Mouse (Mus musculus) testis, postnatal 10 days (tissue): ENCODE measurements around the gene Esm1.

Source experiments
- DNase-seq: peaks from one replicate; pipeline ENCODE4 v3.0.0; 2021; ENCODE audit warnings: low spot score

The Esm1 gene

DNA sequence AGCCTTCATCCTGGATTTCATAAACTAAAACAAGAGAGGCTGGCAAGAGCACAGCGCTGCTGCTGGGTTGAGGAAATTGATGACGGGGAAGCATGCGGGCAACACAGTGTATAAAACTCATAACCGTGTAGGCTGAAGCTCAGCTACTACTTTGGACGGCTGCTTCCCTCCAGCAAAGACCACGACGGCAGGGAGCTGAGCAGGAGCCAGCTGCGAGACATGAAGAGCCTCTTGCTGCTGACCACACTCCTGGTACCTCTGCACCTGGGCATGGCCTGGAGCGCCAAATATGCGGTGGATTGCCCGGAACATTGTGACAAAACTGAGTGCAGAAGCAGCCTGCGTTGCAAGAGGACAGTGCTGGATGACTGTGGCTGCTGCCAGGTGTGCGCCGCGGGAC lies at the start of gene Esm1:
TSS of gene Esm1 (plus strand) at position 36 of the 400 bp plus-strand sequence.
- no peak for DNase-seq

DNA sequence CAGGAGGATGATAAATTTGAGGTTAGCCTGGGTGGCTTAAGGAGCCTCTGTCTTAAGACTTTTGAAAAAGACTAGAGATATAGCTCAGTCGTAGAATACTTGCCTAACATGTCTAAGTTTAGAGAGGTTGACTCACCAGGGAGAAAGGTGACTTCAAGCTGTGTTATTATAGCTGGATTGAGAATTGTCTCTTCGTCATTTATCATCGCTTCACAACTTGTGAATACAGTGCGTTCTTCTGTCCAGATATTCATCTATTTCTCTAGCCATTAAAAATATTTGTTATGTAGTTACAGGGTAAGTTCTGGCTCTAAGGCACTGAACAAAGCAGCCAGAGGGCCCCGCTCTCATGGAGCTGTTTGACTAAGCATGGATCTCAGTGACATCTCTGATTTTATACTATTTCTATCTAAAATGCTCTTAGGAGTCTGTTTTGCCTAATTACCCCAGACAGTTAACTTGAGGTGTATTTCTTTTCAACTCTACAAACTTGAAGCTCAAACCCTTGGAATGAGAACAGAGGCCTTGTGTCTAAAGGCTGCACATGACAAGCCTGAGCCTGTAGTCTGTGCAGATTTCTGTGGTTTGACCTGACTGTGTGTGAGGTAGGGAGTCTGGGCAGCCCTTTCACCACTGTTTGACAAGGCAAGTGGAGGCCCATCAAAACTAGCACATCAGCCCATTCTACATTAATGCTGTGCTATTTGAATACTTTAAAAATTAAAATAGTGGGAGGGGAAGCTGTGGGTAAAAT lies 45.0 kb upstream of the Esm1 start:
- DNase-seq: no peak

DNA sequence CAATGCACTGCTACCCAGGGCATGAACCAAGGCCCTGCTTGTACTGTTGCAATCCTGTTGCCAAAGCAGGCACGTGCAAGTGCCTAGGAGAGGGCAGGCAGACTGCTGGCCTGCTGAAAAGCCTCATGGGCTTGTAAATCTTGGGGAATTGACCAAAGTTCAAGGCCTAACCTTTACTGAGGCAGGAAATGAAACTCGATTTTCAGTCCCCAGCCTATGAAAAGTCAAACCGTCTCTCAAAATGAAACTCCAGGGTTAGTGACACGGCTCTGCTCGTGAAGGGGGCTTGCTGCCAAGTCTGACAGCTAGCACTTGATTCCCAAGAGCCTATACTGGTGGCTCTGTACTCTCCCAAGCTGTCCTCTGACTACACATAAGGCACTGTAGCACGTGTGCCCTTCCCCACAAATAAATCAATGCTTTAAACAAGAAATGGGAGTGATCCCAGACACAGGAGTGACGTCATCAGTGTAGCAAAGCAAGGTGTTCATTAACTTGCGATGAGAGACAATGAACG lies 41.4 kb upstream of the Esm1 start:
- no peak for DNase-seq

DNA sequence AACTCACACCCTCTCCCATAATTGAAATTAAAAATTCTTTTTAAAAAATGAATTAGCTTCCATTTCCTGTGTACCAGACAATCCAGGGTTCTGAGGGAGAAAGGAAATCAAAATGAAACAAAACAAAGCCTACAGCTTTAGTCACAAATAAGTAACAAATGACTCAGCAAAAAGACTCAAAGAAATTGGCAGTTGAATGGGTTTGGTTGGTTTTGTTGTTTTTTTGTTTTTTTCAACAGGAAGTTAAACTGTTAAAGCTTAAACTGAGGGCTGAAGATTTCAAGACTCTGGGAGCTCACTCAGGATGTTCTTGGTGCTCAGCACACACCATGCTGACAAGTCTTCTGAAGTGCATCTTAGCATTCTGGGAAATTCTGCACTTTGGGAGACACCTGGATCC lies 39.2 kb upstream of the Esm1 start:
- DNase-seq: no peak

DNA sequence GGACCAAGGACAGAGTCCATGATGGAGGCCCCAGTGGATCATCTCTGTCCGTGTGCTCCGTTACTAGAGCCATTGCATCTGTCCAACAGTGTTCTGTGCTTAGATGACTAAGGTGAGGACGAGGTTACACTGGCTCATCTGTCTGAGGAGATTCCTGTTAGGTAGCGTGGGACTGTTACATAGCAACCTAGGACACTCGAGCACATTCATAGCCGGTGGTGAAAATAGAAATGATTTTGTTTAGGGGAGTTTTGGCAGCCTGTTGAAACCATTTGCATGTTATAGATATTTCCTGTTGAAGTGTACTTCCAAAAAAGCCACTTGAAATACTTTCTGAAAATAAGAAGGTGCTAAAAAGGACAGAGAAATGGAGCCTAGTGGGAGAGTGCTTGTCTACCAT lies 35.3 kb upstream of the Esm1 start:
- DNase-seq: no peak

DNA sequence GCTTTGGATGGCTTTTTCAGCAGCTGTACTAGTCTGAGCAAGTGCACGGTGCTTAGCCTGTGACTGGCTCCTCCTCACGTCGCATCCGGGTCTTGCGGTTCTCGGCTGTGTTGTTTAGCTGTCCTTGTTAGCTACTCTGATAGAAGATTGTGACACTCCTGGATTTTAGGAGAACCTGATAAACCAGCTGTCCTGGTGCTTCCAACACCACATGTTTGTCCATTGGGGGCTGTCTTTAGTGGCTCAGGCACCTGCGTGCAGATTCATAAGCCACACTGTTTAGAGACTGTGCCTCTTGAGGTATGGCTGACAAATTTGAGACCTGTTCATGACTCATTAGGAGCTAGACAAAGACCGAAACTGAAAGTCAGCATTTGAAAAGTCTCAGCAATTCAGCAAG lies 26.1 kb upstream of the Esm1 start:
- no peak for DNase-seq

DNA sequence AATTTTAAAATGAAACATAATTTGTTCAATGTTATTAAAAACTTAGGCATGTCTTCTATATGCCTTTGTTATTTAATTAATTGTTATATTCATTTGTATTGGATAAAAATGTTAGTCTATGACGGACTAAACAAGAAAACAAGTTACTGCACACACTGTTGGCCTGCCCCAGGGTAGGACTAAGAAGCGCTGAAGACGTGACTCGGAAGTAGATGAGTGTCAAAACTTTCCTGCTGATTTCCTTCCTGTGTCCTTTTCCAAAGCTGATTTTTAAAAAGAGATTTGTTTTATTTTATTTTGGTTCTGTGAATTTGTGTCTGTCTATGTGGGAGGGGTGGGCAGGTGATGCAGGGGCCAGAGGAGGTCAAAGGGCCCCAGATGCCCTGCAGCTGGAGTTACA lies 25.7 kb upstream of the Esm1 start:
- no peak for DNase-seq

DNA sequence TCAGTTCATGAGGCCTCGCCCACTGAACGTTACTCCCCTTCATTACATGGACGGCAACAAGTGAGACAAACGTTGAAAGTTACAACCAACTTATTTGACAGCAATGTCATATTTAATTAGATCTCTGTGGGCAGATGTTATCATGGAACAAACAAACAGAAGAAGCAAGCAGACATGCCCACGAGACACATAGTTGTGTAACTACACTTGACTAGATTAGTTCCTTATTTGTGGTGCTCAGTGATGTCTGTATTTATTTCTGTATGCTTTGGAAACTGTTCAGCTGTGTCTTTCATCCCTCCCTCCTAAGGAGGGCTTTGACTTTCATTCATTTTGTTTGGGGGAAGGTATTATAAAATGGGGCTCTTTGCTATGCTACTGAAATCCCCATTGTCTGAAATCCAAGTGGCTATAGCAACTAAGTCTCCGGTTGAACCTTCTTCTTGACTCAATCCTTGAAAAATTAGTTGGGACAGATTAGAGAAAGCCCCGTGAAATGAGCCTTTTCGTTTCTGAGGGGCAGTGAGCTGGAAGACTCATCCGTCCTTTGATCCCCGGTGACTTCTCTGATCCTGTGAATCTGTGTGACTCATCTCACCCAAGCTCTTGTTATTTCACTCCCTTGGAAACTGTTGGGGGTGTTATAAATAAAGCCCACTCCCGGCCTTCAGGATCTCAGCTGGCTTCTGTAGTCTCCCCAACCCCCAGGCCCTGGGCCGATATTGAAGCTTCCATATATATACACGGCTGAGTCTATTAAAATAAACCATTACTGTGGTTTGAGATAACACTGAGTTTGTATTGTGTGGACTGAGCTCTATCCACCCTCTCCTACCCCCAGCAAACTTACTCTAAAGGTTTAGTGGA lies 12.4 kb upstream of the Esm1 start:
- DNase-seq: no peak

DNA sequence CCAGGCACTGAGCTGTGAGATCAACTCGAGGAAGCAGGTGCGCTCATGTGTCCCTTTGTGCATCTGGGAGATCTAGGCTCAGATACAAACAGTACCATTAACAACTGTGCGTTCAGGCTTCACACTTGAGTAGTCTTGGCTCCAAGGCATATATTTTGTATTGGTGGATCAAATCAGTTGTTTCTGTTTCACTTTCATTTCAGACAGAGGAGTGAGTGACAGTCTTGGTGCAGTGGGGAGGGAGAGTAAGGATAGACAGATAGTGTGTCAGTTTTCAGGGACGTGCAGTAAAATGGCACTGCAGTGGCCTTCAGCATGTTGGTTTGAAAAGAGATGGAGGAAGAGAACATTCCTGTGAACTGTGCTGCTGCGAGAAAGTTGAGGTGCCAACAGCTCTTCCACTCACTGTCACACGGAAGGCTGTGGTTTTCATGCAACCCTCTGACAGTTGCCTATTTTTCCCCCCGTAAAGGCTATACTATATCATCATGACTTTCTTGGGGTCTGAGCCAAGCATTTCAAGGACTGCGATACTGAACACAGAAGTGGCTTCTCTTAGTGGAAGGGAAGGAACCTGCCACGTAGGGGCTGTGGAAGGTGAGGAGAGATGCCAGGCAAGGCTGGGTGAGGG lies 11.5 kb upstream of the Esm1 start:
- no peak for DNase-seq

DNA sequence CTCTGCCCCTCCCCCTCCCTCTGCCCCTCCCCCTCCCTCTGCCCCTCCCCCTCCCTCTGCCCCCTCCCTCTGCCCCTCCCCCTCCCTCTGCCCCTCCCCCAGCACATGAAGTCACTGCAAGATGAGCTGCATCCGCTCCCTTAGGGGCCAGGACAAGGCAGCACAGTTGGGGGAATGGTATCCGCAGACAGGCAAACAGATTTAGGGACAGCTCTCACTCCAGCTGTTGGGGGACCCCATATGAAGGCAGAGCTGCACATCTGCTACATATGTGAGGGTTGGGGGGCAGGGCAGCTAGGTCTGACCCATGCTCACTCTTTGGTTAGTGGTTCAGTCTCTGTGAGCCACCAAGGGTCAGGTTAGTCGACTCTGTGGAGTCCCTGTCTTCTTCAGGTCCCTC lies 10.1 kb upstream of the Esm1 start:
- no peak for DNase-seq

DNA sequence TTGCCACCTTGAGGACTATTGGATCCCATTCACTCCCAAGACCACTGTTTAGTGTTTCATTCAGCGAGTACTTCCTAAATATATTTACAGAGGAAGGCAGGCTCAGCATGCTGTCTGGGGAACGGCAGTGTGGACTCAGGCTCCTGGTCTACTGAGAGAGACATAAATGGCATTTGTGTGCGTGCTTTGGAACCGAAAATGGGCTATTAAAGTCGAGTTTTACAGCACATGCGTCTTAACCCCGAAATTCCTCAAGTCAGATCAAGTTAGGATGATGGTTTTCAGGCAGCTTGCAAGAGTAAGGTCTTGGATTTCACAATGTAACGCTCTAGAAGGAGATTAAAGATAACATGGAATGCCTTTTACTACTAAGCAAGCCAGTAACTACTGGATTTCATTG lies 8.7 kb upstream of the Esm1 start:
- DNase-seq: no peak

DNA sequence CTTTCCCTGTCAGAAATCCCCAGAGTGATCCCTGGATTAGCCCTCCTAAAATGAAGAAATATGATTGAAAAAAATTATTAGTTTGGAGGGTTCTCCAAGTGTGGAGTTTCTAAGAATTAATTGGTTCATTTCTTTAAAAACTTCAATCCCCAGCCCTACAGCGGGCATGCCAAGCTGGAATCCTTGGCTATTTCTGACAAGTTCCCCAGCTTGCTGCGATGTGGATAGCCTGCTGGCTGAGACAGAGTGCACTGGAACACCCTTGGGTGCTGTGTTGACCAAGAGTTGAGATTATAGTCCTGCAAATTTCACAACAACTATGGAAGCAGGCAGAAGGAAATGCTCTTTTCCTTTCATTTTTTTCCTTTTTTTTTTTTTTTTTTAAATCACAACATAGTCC lies 7.8 kb upstream of the Esm1 start:
- no peak for DNase-seq

DNA sequence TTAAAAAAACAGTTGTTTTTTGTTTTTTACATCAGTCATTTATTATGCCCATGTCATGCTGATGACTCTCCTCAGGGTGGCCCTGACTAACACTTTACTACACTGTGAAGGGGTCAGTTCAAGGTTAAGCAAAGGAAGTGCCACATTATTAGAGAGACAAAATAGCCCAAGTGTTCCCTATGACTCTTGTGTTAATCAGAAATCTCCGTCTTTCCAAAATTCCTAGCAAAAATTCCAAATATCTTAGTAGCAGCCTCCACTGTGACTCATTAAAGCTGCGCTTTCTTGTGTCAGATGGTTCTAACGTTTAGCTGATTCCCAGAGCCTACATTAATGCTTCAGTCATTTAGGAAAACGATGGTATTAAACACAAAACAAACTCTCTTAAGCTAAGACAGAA lies 7.3 kb upstream of the Esm1 start:
- no peak for DNase-seq

DNA sequence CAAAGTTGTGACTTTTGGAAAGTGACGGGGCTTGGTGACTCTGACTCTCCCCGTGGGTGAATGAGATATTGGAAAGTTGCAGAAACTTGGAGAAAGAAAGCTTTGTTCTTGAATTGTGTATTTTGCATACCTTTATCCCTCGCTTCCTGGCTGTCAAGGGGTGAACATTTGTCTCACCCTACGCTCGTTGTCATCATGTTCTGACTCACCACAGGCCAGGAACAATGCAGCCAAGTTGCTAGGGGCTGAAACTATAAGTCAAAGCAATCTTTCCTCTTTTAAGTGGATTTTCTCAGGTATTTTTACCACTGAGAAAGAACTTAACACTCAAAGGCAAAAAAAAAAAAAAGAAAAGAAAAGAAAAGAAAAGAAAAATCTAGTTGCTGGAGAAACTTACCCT lies 6.3 kb upstream of the Esm1 start:
- no peak for DNase-seq

DNA sequence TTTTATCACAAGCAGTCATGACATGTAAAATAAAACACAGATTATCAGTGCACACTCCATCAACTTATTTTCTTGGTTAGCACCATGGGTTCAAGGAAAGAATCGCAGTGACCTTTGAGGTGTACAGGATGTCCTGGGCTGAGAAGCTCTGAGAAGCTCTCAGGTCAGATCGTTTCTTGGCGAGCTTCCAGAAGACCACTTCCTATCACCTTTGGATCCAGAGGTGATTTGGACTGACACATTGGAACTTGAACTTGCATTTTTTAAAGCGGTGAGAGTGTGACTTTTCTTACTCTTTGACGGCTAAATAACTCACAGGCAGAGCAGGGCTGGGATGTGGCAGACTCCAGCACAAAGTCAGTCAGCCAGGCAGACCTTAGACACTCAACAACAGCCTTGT lies 4.1 kb upstream of the Esm1 start:
- no peak for DNase-seq

DNA sequence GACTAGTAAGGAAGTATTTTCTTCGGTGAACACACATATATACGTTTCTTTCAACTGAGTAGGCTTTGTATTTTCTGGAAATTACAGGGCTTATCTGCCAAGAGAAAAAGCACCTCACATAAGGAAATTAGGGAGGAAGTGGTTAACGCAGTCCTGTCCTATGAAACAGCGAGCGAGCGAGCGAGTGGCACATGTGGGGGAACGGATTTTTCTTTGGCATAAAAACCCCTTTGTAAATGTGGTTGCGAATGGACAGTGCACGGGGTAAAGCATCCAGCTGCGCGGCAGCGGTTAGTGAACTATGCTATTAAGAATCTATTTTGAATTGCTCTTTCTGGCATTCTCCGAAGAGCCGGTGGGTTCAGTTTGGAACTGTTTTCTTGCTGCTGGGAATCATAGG lies 1.9 kb downstream of the Esm1 start:
- no peak for DNase-seq

DNA sequence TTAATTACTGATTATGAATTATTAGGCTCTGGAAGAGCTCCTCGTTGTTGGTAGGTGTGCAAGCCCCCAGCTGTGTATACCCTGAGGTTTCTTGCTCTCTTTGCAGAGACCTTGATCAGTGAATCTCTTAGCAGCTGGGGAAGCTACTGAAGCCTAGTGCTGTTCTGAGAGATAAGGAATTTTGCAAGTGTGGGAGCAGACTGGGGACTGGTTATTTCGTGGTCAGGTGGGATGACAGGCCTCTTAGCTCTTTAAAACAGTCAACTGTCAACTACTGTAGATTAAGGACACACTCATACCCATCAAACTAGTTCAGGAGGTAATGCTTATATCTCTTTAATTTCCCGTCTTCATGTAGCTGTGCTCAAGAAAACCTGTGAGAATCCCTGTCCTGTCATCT lies 2.9 kb downstream of the Esm1 start:
- DNase-seq: no peak

DNA sequence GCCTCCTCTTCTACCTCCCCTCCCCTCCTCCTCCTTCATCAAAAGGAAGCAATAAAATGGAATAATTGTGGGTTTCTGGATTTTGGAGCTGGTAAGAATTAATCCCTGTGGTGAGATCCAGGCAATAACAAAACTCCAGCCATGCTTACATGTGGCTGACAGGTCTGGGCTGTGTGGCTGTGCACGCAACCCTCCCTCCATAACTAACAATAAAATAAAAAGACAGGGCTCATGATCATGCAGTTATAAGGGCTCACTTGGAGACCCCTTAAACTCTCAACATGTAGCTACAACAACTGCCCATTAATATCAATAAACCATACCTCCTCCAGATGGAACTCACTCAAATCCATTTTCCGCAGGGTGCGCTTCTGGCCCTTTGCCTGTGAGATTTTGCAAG lies 4.4 kb downstream of the Esm1 start:
- no peak for DNase-seq

DNA sequence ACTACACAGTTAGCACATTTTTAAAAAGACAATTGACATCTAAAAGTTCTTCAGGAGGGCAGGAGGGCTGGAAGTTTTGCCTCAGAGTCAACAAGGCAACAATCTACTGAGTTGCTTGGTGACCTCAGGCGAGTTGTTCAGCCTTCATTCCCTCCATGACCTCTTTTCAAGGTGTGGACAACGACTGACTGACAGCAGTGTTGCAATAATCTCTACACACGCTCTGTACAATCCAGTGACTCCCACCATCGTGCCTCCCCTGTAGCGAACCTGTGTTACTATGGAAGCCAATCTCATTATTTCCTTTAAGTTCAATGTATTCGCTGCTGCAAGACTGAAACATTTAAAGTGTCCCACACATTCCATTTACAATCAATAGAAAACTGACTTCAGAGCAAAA lies 12.4 kb downstream of the Esm1 start:
- DNase-seq: no peak

DNA sequence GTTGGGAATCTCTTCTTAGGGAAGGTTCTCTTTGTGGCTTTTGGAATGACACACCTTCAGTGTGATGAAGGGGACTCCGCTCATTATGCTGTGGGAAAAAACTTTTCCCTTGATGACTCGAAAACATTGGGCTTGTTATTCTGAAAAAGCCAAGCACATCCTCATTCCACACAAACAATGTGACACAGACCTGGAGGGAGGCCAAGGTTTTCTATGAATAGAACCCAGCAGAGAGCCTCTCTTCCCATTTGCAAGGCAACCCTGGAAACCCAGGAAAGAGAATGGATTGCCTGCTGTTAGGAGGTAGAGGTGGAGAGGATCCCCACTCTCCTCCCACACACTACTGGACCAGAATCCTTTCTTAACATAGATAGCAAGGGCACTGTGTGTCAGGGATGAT lies 14.6 kb downstream of the Esm1 start:
- peak; percentile 58 for DNase-seq

DNA sequence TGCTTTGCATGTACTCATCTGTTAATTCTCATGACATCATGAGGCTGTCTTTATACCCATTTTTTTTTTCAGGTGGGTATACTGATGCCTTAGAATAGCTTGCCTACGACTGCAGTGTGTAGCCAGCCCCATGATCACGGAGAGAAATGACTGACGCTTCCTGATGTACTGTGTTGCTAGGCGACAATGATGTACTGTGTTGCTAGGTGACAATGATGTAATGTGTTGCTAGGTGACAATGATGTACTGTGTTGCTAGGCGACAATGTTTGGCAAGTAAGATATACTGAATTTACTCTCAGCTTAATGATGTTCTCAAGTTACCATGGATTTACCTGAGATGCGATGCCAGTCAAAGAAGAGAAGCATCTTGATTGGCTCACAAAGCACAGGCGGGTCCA lies 16.4 kb downstream of the Esm1 start, which contains the start of gene Gzmk:
TSS of gene Gzmk (minus strand) at position 98 of the 400 bp plus-strand sequence.
- no peak for DNase-seq

DNA sequence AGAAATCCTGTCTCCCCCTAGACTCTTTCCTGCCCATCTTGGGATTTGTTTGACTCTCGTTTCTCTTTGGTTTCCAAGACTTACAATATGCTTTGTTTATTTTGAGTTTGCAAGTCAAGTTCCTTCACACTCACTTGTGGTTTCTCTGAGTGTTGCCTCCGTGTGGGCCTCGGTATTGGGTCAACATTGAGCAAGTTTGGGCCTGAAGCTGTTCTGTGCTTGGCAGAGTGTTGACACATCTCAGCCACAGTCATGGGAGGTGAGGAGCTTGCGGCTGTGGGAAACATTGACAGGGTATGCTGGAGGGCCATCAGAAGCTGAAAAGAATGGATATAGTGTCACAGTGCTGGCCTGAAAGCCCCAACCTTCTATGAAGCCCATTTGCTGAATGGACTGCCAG lies 17.6 kb downstream of the Esm1 start:
- DNase-seq: no peak
